Comparison of ENCODE assay signal across 8 mouse cellular contexts in the genomic region with DNA sequence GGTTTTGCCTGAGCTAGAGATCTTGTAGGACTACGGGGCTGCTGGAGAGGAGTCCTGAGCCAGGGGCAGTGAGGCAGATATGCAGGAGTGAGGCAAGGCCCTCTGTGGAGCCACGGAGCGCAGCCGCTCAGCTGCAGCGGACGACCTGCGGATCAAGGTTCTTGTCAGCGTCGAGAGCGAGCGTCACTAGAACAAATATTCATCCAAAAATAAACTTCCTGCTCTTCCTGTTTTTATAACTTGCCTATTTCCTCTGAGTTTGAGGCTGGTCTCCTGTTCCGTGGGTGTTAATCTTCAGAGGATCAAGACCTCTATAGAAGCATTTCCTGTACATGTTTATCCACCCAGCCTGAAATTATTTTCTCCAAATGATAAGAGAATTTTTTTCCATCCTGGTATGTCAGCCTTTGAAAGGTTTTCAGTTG. TPM values are rescaled to one million over a fixed set of nuclear protein-coding genes. Genes with fewer than 3 reads are reported as not detected.
DNase-seq lines count a peak whose midpoint lies in the region; ATAC-seq and TF ChIP-seq lines count a peak whose summit lies in the region.

No protein-coding gene starts in this region.

- ATAC-seq in neural tube, embryonic 13.5 days (ENCODE audit: low read depth): no peak
- no peak for ATAC-seq in heart, embryonic 13.5 days (ENCODE audit: extremely low read depth, insufficient number of reproducible peaks, low FRiP score, low TSS enrichment)
- peak; percentile 25; the same call in 1 of the 2 replicates for ATAC-seq in stomach, postnatal 0 days (ENCODE audit: low FRiP score, low TSS enrichment)

- no peaks in the 10 kb centered on the region for H3K36me3 ChIP-seq in neural tube, embryonic 13.5 days
- H3K36me3 ChIP-seq in heart, embryonic 13.5 days: no peaks in the 10 kb centered on the region; the same call in 1 of the 2 replicates
- H3K36me3 ChIP-seq in limb, embryonic 10.5 days: peaks cover 13% of the 10 kb centered on the region
- no peaks in the 10 kb centered on the region for H3K36me3 ChIP-seq in stomach, postnatal 0 days (ENCODE audit: control insufficient read depth, insufficient read depth, low read length)

- H3K27me3 ChIP-seq in neural tube, embryonic 13.5 days: no peaks in the 10 kb centered on the region
- no peaks in the 10 kb centered on the region for H3K27me3 ChIP-seq in heart, embryonic 13.5 days (replicated peaks)
- H3K27me3 ChIP-seq in limb, embryonic 10.5 days (ENCODE audit: low read depth, poor library complexity, severe bottlenecking): no peaks in the 10 kb centered on the region
- no peaks in the 10 kb centered on the region for H3K27me3 ChIP-seq in stomach, postnatal 0 days (ENCODE audit: control insufficient read depth, insufficient read depth, low read length)

- H3K4me3 ChIP-seq in neural tube, embryonic 13.5 days: no peak overlapping the region
- H3K4me3 ChIP-seq in heart, embryonic 13.5 days: no peak overlapping the region
- H3K4me3 ChIP-seq in limb, embryonic 10.5 days: no peak overlapping the region
- H3K4me3 ChIP-seq in stomach, postnatal 0 days (ENCODE audit: low read depth, low read length): no peak overlapping the region

- H3K4me2 ChIP-seq in neural tube, embryonic 13.5 days: no peak overlapping the region
- H3K4me2 ChIP-seq in heart, embryonic 13.5 days: peak overlapping the region; percentile 32; the same call in 1 of the 2 replicates
- H3K4me2 ChIP-seq in stomach, postnatal 0 days (replicated peaks; ENCODE audit: low read depth): no peak overlapping the region

- H3K27ac ChIP-seq in neural tube, embryonic 13.5 days (replicated peaks): 0 out of 2 replicates have a peak overlapping the region, but pooled peaks have one; percentile 3
- H3K27ac ChIP-seq in heart, embryonic 13.5 days (replicated peaks): peak overlapping the region; percentile 83
- 0 out of 2 replicates have a peak overlapping the region, but pooled peaks have one; percentile 3 for H3K27ac ChIP-seq in limb, embryonic 10.5 days
- peak overlapping the region; percentile 78 for H3K27ac ChIP-seq in stomach, postnatal 0 days (replicated peaks)

- WGBS in neural tube, embryonic 13.5 days: 82% methylated on average over 12 of the region's 12 CpGs
- 38% methylated on average over 12 of the region's 12 CpGs for WGBS in heart, embryonic 13.5 days
- 84% methylated on average over 12 of the region's 12 CpGs for WGBS in limb, embryonic 10.5 days
- 19% methylated on average over 12 of the region's 12 CpGs for WGBS in stomach, postnatal 0 days

- no peak for TF ChIP-seq EP300 in stomach, postnatal 0 days (optimal IDR thresholded peaks at IDR 0.05)

- no peak overlapping the region for H3K9ac ChIP-seq in neural tube, embryonic 13.5 days
- 0 out of 2 replicates have a peak overlapping the region, but pooled peaks have one; percentile 24 for H3K9ac ChIP-seq in heart, embryonic 13.5 days
- no peak overlapping the region; the same call in 1 of the 2 replicates for H3K9ac ChIP-seq in stomach, postnatal 0 days (ENCODE audit: low read length)

- peaks cover 33% of the 10 kb centered on the region for H3K4me1 ChIP-seq in neural tube, embryonic 13.5 days (replicated peaks)
- peaks cover 68% of the 10 kb centered on the region for H3K4me1 ChIP-seq in heart, embryonic 13.5 days
- peaks cover 54% of the 10 kb centered on the region for H3K4me1 ChIP-seq in limb, embryonic 10.5 days
- H3K4me1 ChIP-seq in stomach, postnatal 0 days (replicated peaks; ENCODE audit: control insufficient read depth, insufficient read depth): peaks cover 5% of the 10 kb centered on the region

- intact Hi-C loops in left cerebral cortex, postnatal 14 days (cut with DNase I): no loop called here

- DNase-seq in neural tube, embryonic 10.5 days (ENCODE audit: extremely low spot score, low spot score): no peak
- DNase-seq in limb, embryonic 10.5 days (ENCODE audit: low spot score): no peak
- DNase-seq in stomach, postnatal 0 days (ENCODE audit: low spot score): peak; percentile 48
- DNase-seq in cerebellum, adult 11-12 months: no peak
- DNase-seq in thymus, postnatal 4 days: no peak
- no peak for DNase-seq in left cerebral cortex, postnatal 14 days (ENCODE audit: low spot score in 2 of 2)

- no peak for TF ChIP-seq CTCF in stomach, postnatal 0 days (IDR thresholded peaks at IDR 0.05; ENCODE audit: low read depth)

- no peaks in the 10 kb centered on the region for H3K9me3 ChIP-seq in neural tube, embryonic 13.5 days
- H3K9me3 ChIP-seq in heart, embryonic 13.5 days: no peaks in the 10 kb centered on the region
- H3K9me3 ChIP-seq in limb, embryonic 10.5 days (replicated peaks): no peaks in the 10 kb centered on the region
- no peaks in the 10 kb centered on the region for H3K9me3 ChIP-seq in stomach, postnatal 0 days (ENCODE audit: control insufficient read depth, low read length)

RNA-seq across cellular contexts. Expression of a gene that starts 39.6 kb away (rescaled TPM):
- 6.5 and 8.5 TPM in 2 replicates for polyA plus RNA-seq in neural tube, embryonic 13.5 days (2015; fragmentation: Nextera tagmentation; extraction: Ambion mirVana)
- 4.2 and 4.3 TPM in 2 replicates for polyA plus RNA-seq in heart, embryonic 13.5 days (2015; fragmentation: Nextera tagmentation; extraction: Ambion mirVana)
- polyA plus RNA-seq in limb, embryonic 10.5 days (2016; fragmentation: Nextera tagmentation; extraction: Ambion mirVana): 8.3 and 9.3 TPM in 2 replicates
- 3.5 and 3.6 TPM in 2 replicates for polyA plus RNA-seq in stomach, postnatal 0 days (2015; fragmentation: Nextera tagmentation; extraction: Ambion mirVana)
- total RNA-seq in left cerebral cortex, postnatal 14 days (2021): 10 to 100 TPM; 84.3 to 85.1 TPM

Comparison
In these comparisons a context has a peak if more than half of its experiments do, and no peak if none do; other contexts are left out.
1. H3K27ac ChIP-seq: peak in every context shown above with its lines; median percentile 83 in heart, embryonic 13.5 days; 78 in stomach, postnatal 0 days; 3 in neural tube, embryonic 13.5 days; 3 in limb, embryonic 10.5 days.